Comparison of ENCODE assay signal across 8 mouse cellular contexts in genomic region chr2:119112438-119113112, GRCm38 (mm10). TPM values are rescaled to one million over a fixed set of nuclear protein-coding genes. Genes with fewer than 3 reads are reported as not detected.
DNase-seq lines count a peak whose midpoint lies in the region; ATAC-seq and TF ChIP-seq lines count a peak whose summit lies in the region.

Gene Rad51, plus strand, starts transcription at chr2:119112793.

- 0% methylated on average over 51 of the region's 51 CpGs for WGBS in forebrain, embryonic 16.5 days
- WGBS in lung, embryonic 14.5 days = under 1% methylated on average over 51 of the region's 51 CpGs
- under 1% methylated on average over 51 of the region's 51 CpGs for WGBS in olfactory bulb, adult 2 months
- WGBS in thymus, adult 2 months = under 1% methylated on average over 51 of the region's 51 CpGs

- H3K9me3 ChIP-seq in G1E (replicated peaks) = no peaks in the 10 kb centered on the region
- H3K9me3 ChIP-seq in forebrain, embryonic 16.5 days (ENCODE audit: control insufficient read depth, low read length) = no peaks in the 10 kb centered on the region
- no peaks in the 10 kb centered on the region for H3K9me3 ChIP-seq in lung, embryonic 14.5 days (ENCODE audit: low read depth, low read length)

- DNase-seq in G1E (ENCODE audit: low spot score) = peak; percentile 57
- peak; percentile 87 for DNase-seq in cerebellum, adult 18-20 months
- DNase-seq in heart, postnatal 36 days = peak; percentile 85 to 91
- DNase-seq in layer of hippocampus, adult 2 months (ENCODE audit: low spot score in 2 of 2) = peak; percentile 76 to 82
- DNase-seq in lung, embryonic 14.5 days = peak; percentile 95
- DNase-seq in thymus, adult 2 months = peak; percentile 79

- peak within 1 kb of the TSS; percentile 87 for H3K4me3 ChIP-seq in G1E (ENCODE audit: low read depth, low read length)
- H3K4me3 ChIP-seq in forebrain, embryonic 16.5 days (replicated peaks; ENCODE audit: low read length) = peak within 1 kb of the TSS; percentile 78
- H3K4me3 ChIP-seq in layer of hippocampus, adult 2 months = peak within 1 kb of the TSS; percentile 67
- H3K4me3 ChIP-seq in lung, embryonic 14.5 days (ENCODE audit: low read depth, low read length) = peak within 1 kb of the TSS; percentile 58
- H3K4me3 ChIP-seq in olfactory bulb, adult 2 months (ENCODE audit: insufficient read depth, low read depth, low read length) = peak within 1 kb of the TSS; percentile 67
- peak within 1 kb of the TSS; percentile 59 for H3K4me3 ChIP-seq in thymus, adult 2 months (ENCODE audit: control insufficient read depth, insufficient read depth, low read length)

- peak; percentile 39; the same call in 1 of the 2 replicates for TF ChIP-seq POLR2A in olfactory bulb, adult 2 months (IDR thresholded peaks at IDR 0.05; ENCODE audit: insufficient read depth, low read depth, low read length)
- TF ChIP-seq POLR2A in thymus, adult 2 months (IDR thresholded peaks at IDR 0.05; ENCODE audit: control insufficient read depth, extremely low read depth, insufficient read depth, low read length, poor library complexity) = peak; percentile 49; the same call in 1 of the 2 replicates

- peak within 1 kb of the TSS; percentile 95 for H3K4me2 ChIP-seq in forebrain, embryonic 16.5 days (ENCODE audit: low read length)
- peak within 1 kb of the TSS; percentile 73 for H3K4me2 ChIP-seq in lung, embryonic 14.5 days

- peak; percentile 89 for ATAC-seq in G1E (ENCODE audit: extremely low read depth, insufficient number of reproducible peaks, low FRiP score, poor library complexity, severe bottlenecking)
- peak; percentile 94 for ATAC-seq in forebrain, embryonic 16.5 days
- ATAC-seq in lung, embryonic 14.5 days (ENCODE audit: insufficient read depth) = peak; percentile 92

- H3K27me3 ChIP-seq in G1E (ENCODE audit: insufficient read depth, low read length) = no peaks in the 10 kb centered on the region
- no peaks in the 10 kb centered on the region for H3K27me3 ChIP-seq in forebrain, embryonic 16.5 days (replicated peaks; ENCODE audit: control insufficient read depth, insufficient read depth, low read length)
- no peaks in the 10 kb centered on the region for H3K27me3 ChIP-seq in lung, embryonic 14.5 days (ENCODE audit: insufficient read depth, low read length)
- no peaks in the 10 kb centered on the region for H3K27me3 ChIP-seq in thymus, adult 2 months (ENCODE audit: control insufficient read depth, insufficient read depth, low read length)

- H3K9ac ChIP-seq in forebrain, embryonic 16.5 days (replicated peaks; ENCODE audit: low read depth, low read length) = peak within 1 kb of the TSS; percentile 65
- H3K9ac ChIP-seq in lung, embryonic 14.5 days = peak within 1 kb of the TSS; percentile 59

- intact Hi-C loops in heart, postnatal 36 days (cut with DNase I) = loop anchor here (2.0 kb wide), 1 partner anchor 76 kb away; no protein-coding TSS in a partner anchor

- TF ChIP-seq CTCF in G1E (IDR thresholded peaks at IDR 0.05; ENCODE audit: low read depth, low read length) = no peak
- TF ChIP-seq CTCF in layer of hippocampus, adult 2 months (conservative IDR thresholded peaks at IDR 0.05) = 0 out of 2 replicates have a peak, but pooled peaks have one; percentile 11
- TF ChIP-seq CTCF in lung, embryonic 14.5 days (IDR thresholded peaks at IDR 0.05; ENCODE audit: low read depth) = no peak
- no peak for TF ChIP-seq CTCF in olfactory bulb, adult 2 months (IDR thresholded peaks at IDR 0.05; ENCODE audit: insufficient read depth, low read depth, low read length)
- peak; percentile 56; the same call in 1 of the 2 replicates for TF ChIP-seq CTCF in thymus, adult 2 months (IDR thresholded peaks at IDR 0.05; ENCODE audit: borderline replicate concordance, control insufficient read depth, extremely low read depth, insufficient read depth, low read length, poor library complexity)

- peak within 1 kb of the TSS; percentile 84 for H3K27ac ChIP-seq in forebrain, embryonic 16.5 days (ENCODE audit: low read length)
- peak within 1 kb of the TSS; percentile 93 for H3K27ac ChIP-seq in layer of hippocampus, adult 2 months
- H3K27ac ChIP-seq in lung, embryonic 14.5 days (ENCODE audit: low read depth) = peak within 1 kb of the TSS; percentile 89
- 0 out of 2 replicates have a peak within 1 kb of the TSS, but pooled peaks have one; percentile 71 for H3K27ac ChIP-seq in olfactory bulb, adult 2 months (ENCODE audit: insufficient read depth, low read depth, low read length)
- H3K27ac ChIP-seq in thymus, adult 2 months (ENCODE audit: control insufficient read depth, insufficient read depth, low read length) = peak within 1 kb of the TSS; percentile 35; the same call in 1 of the 2 replicates

- peaks cover 51% of the 10 kb centered on the region for H3K36me3 ChIP-seq in G1E (replicated peaks)
- no peaks in the 10 kb centered on the region for H3K36me3 ChIP-seq in forebrain, embryonic 16.5 days (ENCODE audit: control insufficient read depth, insufficient read depth)
- H3K36me3 ChIP-seq in lung, embryonic 14.5 days (ENCODE audit: insufficient read depth) = peaks cover 19% of the 10 kb centered on the region
- no peaks in the 10 kb centered on the region for H3K36me3 ChIP-seq in thymus, adult 2 months (ENCODE audit: control insufficient read depth, insufficient read depth, low read length)

- peaks cover 24% of the 10 kb centered on the region for H3K4me1 ChIP-seq in G1E (ENCODE audit: insufficient read depth, low read depth, low read length)
- H3K4me1 ChIP-seq in forebrain, embryonic 16.5 days (replicated peaks; ENCODE audit: control insufficient read depth, insufficient read depth, low read length) = peaks cover 8% of the 10 kb centered on the region
- H3K4me1 ChIP-seq in lung, embryonic 14.5 days (ENCODE audit: insufficient read depth) = peaks cover 5% of the 10 kb centered on the region
- peaks cover 4% of the 10 kb centered on the region for H3K4me1 ChIP-seq in olfactory bulb, adult 2 months (ENCODE audit: control insufficient read depth, insufficient read depth, low read length)
- H3K4me1 ChIP-seq in thymus, adult 2 months (replicated peaks; ENCODE audit: control insufficient read depth, insufficient read depth, low read length) = peaks cover 8% of the 10 kb centered on the region; the same call in 1 of the 2 replicates

RNA-seq across cellular contexts. Expression of gene Rad51, which starts in this region (rescaled TPM):
- 37.2 and 55.1 TPM in 2 replicates for total RNA-seq in G1E (2014; fragmentation: Nextera tagmentation)
- total RNA-seq in G1E (2017) = 27.9 and 40.0 TPM in 2 replicates
- polyA plus RNA-seq in G1E (2012) = 28.8 and 40.3 TPM in 2 replicates
- 17.6 and 20.3 TPM in 2 replicates for polyA plus RNA-seq in forebrain, embryonic 16.5 days (2015; fragmentation: Nextera tagmentation; extraction: Ambion mirVana)
- total RNA-seq in heart, postnatal 36 days (2021) = 1 to 10 TPM in 1 of 2 experiments, under 1 TPM in 1; 0.54 to 1.7 TPM
- total RNA-seq in layer of hippocampus, adult 2 months (2021) = 1 to 10 TPM in 1 of 2 experiments, under 1 TPM in 1; 0.61 to 1.6 TPM
- polyA plus RNA-seq in lung, embryonic 14.5 days (2014; fragmentation: Nextera tagmentation; extraction: Ambion mirVana) = 64.6 and 67.6 TPM in 2 replicates
- polyA plus RNA-seq in olfactory bulb, adult 2 months (2012; ENCODE audit: insufficient read depth, insufficient read length, low replicate concordance, missing spikeins) = not detected in 2 replicates
- polyA plus RNA-seq in thymus, adult 2 months (2012; rRNA removed) = 22.1 and 33.4 TPM in 2 replicates

Comparison
In these comparisons a context has a peak if more than half of its experiments do, and no peak if none do; other contexts are left out.
1. Peak in every context shown above with its lines: DNase-seq, ATAC-seq, H3K4me3 ChIP-seq and H3K27ac ChIP-seq.
2. RNA of gene Rad51 (total RNA-seq): 27.9 to 55.1 TPM in G1E; 0.54 to 1.7 TPM in heart, postnatal 36 days and 0.61 to 1.6 TPM in layer of hippocampus, adult 2 months; every median in the first group is over 10 times any median in the second.
3. RNA of gene Rad51 (polyA plus RNA-seq): 64.6 to 67.6 TPM in lung, embryonic 14.5 days, 28.8 to 40.3 TPM in G1E, 22.1 to 33.4 TPM in thymus, adult 2 months and 17.6 to 20.3 TPM in forebrain, embryonic 16.5 days; not detected in olfactory bulb, adult 2 months; every median in the first group is over 10 times any median in the second.
4. CTCF ChIP-seq: peak in layer of hippocampus, adult 2 months (single experiment) and thymus, adult 2 months (single experiment); none in G1E (single experiment), lung, embryonic 14.5 days (single experiment) and olfactory bulb, adult 2 months (single experiment).
5. H3K27ac ChIP-seq: peak in every context shown above with its lines; median percentile 93 in layer of hippocampus, adult 2 months; 89 in lung, embryonic 14.5 days; 84 in forebrain, embryonic 16.5 days; 71 in olfactory bulb, adult 2 months; 35 in thymus, adult 2 months.